Mouse (Mus musculus): Measurements from ENCODE around the gene Prickle3.

Prickle3 gene

GRCm38 (mm10) chrX:7657221-7657639 lies at the start of gene Prickle3:
Gene Prickle3 (plus strand): TSS chrX:7657260.
- in situ Hi-C loops (cut with MboI), result no loop called here

GRCm38 (mm10) chrX:7610035-7610434 lies 47.0 kb upstream of the Prickle3 start:
- in situ Hi-C loops (cut with MboI), result no loop called here

DNA sequence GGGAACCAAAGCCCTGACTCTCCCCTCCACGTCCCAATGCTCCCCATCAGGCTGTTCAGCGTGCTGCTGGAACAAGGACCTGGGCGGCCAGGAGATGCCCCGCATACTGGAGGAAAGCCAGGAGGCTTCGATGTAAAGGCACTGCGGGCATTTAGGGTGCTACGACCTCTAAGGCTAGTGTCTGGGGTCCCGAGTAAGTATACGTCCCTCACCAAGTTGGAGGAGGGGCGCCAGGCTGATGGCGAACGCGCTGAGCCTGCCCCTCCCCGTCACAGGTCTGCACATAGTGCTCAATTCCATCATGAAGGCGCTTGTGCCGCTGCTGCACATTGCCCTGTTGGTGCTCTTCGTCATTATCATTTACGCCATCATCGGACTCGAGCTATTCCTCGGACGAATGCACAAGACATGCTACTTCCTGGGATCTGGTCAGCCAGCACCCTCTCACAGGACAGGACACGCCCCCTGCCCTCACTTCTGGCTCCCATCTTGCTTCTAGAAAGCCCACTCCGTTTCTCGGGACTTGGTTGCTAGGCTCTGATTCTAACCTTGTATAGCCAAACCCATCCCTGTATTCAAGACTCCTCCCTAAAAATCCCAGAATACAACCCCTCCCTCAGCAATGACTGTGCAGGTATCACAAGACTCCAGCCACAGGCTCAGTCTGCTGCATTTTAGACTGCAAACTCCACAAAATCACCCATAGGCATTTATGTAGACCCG lies 46.4 kb upstream of the Prickle3 start:
- in situ Hi-C loops (cut with MboI), result no loop called here

GRCm38 (mm10) chrX:7617889-7618551 lies 39.0 kb upstream of the Prickle3 start:
- in situ Hi-C loops (cut with MboI), result no loop called here

DNA sequence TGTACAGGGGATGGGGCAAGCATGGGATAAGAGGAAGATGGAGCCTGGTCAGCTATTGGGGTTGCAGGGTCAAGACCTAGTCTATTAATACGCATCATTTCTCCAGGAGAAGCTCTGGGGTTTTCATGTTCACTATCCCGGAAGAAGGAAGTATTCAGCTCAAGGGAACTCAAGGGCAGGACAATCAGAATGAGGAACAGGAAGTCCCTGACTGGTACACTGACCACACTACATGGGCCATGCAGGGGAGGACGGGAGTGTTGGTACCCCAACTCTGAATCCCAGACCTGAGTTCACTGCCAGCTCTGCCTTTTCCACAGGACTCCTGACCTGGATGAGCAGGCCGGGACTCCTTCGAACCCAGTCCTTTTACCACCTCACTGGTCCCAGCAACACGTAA lies 24.5 kb upstream of the Prickle3 start:
- in situ Hi-C loops (cut with MboI), result no loop called here

GRCm38 (mm10) chrX:7635101-7635500 lies 22.0 kb upstream of the Prickle3 start:
- in situ Hi-C loops (cut with MboI), result no loop called here

- in situ Hi-C loops (cut with MboI), result no loop called here
These were observed 18.5 kb upstream of the Prickle3 start, which contains the start of gene Syp for GRCm38 (mm10) chrX:7638401-7639091. Gene Syp (plus strand): TSS chrX:7638471.

DNA sequence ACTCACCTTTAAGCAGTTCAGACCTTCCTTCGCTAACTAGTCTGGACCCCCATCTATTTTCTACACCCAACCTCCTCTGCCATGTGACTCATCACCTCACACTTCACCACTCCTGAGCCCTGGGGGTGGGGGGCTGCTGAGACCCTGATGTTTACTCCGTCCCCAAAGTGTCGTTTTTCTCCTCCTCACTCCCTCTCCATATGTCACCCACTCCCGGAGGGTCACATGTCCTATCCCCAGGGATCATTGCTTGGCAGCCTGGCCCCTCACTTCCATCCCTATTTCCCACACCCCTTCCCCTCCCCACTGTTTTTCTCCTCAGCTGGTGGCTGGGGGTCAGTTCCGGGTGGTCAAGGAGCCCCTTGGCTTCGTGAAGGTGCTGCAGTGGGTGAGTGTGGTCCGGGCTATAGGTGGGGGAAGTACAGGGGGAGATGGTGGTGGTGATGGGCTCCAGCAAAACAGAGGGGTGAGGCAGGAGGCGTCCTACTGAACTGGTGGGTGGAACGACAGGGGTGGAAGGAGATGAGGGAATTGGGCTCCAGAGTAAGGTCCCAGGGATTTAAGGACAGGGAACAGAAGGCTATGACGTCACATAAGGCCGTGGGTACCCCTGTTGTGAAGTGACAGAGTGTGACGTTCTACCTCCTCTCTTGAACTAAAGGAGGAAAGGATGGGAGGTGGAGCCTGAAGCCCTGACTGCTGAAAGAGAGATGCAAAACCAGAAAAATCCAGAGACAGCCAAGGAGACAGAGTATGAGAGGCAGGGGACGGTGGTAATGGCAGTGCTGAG lies 17.3 kb upstream of the Prickle3 start:
- in situ Hi-C loops (cut with MboI), result no loop called here

DNA sequence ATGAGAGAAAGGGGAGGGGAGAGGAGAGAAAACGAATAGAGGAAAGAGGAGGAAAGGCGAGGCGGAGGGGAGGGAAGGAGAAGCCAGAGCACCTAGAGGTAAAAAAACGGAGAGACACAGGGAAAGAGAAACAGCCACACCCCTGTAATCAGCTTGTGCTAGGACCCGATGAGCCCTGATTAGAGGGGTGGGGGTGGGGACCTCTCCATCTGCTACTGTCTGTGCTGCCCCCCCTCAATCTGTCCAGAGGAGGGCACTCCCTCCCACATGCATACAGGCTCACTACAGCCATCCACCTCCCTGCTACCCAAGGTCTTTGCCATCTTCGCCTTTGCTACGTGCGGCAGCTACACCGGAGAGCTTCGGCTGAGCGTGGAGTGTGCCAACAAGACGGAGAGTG lies 16.3 kb upstream of the Prickle3 start:
- in situ Hi-C loops (cut with MboI), result no loop called here

- in situ Hi-C loops (cut with MboI), result no loop called here
These were observed 11.7 kb upstream of the Prickle3 start for GRCm38 (mm10) chrX:7645349-7645748.

GRCm38 (mm10) chrX:7648671-7649304 lies 8.3 kb upstream of the Prickle3 start:
- in situ Hi-C loops (cut with MboI), result no loop called here

GRCm38 (mm10) chrX:7658031-7658784 lies 1.1 kb downstream of the Prickle3 start:
- in situ Hi-C loops (cut with MboI), result no loop called here

DNA sequence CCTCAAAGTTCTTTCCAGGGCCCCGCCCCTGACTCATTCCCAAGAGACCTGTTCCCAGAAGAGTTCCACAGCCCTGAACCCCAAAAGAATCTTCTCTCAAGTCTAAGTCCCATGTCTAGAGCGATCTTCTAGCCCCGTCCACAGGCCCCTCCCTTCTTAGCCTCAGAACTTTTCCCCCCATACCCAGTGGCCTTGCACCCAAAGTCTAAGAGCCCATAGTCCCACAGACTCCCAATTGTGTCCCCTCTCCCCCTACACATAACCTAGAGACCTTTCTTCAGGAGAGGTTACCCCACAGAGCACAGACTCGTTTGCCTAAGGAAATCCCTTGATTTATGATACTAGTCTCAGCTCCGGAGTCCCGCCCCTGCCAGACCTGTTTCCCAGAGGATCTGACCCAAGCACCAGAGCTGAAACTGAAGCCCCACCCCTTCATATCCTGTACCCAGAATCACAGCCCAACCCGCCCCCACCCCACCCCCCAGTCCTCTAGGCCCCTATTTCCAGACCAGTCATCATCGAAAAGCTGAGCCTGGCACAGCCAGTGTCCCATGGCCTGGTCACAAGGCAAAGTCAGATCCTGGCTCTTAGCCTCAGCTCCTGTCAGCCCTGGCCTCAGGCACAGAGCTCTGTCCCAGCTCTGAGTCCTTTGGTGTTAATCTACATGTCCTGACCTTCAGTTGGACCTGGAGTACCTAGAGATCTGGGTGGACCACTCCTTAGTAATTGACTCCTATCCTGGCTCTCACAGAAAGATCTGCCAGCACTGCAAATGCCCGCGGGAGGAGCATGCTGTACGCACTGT lies 1.9 kb downstream of the Prickle3 start:
- in situ Hi-C loops (cut with MboI), result no loop called here

DNA sequence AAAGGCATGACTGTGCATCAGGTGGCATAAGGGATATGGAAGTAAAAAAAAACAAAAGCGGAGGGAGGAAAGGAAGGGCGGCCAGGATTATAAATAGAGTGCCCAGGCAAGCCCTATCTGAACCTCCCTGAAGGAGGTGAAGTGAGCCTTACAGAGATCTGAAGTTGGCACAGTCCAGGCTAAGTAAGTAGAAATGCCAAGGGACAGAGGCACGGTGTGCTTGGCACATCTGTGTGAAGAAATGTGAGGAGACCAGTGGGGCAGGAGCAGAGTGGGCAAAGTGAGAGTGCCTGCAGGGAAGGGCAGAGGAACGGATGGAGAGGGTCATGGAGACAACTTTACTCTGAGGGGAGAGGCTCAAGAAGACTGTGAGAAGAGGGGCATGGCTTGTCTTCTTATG lies 4.0 kb downstream of the Prickle3 start:
- in situ Hi-C loops (cut with MboI), result no loop called here

GRCm38 (mm10) chrX:7662936-7663335 lies 5.9 kb downstream of the Prickle3 start:
- in situ Hi-C loops (cut with MboI), result no loop called here

- in situ Hi-C loops (cut with MboI), result no loop called here
These were observed 7.7 kb downstream of the Prickle3 start for GRCm38 (mm10) chrX:7664791-7665190.

GRCm38 (mm10) chrX:7665739-7666502 lies 8.9 kb downstream of the Prickle3 start:
- in situ Hi-C loops (cut with MboI), result no loop called here

DNA sequence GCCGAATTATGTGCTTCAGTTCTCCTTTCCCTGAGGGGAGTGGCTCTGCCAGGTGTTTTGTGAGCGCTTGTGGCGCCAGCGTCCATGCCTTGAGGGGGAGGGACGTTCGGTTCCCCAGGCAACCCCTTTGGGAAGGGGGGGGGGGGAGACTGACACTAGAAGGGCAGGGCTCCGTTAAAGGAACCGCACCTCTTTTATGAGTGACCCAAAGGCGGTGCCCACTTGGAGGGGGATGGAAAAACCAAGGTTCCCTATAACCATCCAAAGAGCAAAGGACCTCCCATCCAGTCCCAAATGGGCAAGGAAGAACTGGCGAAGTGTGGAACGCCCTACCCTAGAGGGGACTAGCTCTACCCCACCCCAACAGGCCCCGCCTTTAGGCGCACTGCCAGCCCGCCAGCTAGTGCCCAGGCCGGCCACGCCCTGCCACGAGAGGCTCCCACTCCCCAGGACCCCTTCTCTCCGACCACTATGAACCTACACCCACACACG lies 13.4 kb downstream of the Prickle3 start:
- in situ Hi-C loops (cut with MboI), result no loop called here

All from mature B cell (primary cell).